Mouse (Mus musculus) embryo, embryonic 11.5 days (tissue): ENCODE measurements around the gene H2afb1.
"Not testable (repeated sequence)": the region's sequence is repeated elsewhere in the genome, so short reads cannot be mapped to it uniquely, and the experiment has no call there.

Experiments used
- DNase-seq: peaks from one replicate; pipeline ENCODE4 v3.0.0-alpha.2; 2012; ENCODE audit warnings: low read depth, low spot score

Gene H2afb1

DNA sequence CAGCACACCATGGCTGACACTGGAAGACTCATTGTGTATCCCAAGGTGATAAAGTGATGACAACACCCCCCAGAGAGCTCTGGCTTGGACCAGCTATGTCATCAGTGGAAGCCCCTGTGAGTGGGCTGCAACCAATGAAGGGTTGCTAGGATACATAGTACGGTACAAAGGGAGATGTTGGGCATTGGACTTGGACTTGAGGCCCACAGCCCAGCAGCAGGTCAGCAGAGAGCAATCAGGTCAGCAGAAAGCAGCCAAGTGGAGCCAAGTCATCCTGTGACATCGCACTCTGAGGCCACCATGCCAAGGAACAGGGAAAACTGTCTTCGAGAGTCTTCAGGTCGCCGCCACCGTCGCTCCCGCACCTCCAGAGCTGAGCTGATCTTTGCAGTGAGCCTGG lies at the start of gene H2afb1:
TSS of gene H2afb1 (plus strand) at position 301 of the 400 bp plus-strand sequence.
- not testable (repeated sequence) for DNase-seq

DNA sequence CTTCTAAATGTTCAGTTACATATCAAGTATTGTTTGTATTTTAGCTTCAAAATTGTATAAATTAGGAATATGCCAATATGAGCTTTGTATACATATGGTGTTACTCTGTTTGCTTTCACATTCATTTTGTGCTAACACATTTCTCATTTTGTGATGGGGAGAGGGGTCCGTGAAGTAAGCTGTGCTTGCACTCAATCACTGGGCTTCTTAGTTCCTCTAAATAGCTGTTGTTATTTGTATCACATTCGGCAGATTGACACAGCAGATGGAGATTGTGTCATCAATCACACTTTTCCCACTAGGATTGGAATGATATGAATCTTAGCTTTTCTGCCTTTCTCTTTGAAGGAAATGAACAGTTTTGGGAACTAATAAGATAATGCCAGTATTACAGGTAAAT lies 21.5 kb downstream of the H2afb1 start:
- DNase-seq = no peak
